Mouse (Mus musculus): ENCODE measurements around the gene Rnf103. TPM values are rescaled to one million over a fixed set of nuclear protein-coding genes. Genes with fewer than 3 reads are reported as not detected.

Rnf103 gene
- total and polyA plus RNA-seq, 3 experiments = 4.2 to 7.0 (median 6.0) TPM

DNA sequence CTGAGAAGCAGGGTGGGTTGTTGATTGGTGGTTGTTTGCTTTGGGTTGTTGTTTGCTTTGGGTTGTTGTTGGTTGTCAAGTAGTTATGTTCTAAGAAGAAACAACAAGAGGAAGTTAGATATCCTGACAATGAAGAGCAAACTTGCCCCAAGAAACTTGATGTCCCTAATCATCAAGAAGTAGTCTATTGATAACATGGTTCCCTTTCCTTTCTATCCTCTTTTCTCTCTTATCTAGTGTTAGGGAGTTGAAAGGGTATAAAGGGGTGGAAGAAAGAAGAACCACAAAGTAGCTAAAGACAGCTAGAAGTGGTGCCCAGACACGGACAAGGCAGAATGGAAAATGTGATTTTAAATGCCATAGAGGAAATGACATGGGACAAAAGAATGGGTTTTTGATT lies 20.9 kb upstream of the Rnf103 start:
- no peaks in the 10 kb centered on the region for H3K27me3 ChIP-seq (replicated peaks)
- in situ Hi-C loops (cut with MboI; ENCODE audit: low pct_ligation_motif_present, low pct_unique_long_range_greater_than_20kb, low sequenced_read_pairs) = no loop called here
- H3K79me2 ChIP-seq (replicated peaks; ENCODE audit: control insufficient read depth, extremely low read depth, insufficient read depth, poor library complexity, severe bottlenecking) = no peaks in the 10 kb centered on the region
- dilution Hi-C loops (cut with MboI; ENCODE audit: extremely low pct_ligation_motif_present, extremely low pct_unique_long_range_greater_than_20kb, low sequenced_read_pairs) = no loop called here
- peaks cover 4% of the 10 kb centered on the region for H3K9me3 ChIP-seq (replicated peaks; ENCODE audit: low read length)
- no peak overlapping the region for H3K9ac ChIP-seq (ENCODE audit: insufficient read depth, low read depth)
- 0 out of 4 replicates have a peak, but pooled peaks cover 2 to 6% of the 10 kb centered on the region in 2 experiments for H3K4me1 ChIP-seq (ENCODE audit: control insufficient read depth in 1 of 2, insufficient read depth in 2 of 2)
- H3K27ac ChIP-seq (ENCODE audit: insufficient read depth, low read depth) = no peak overlapping the region
- H3K4me2 ChIP-seq (ENCODE audit: insufficient read depth, low read depth, poor library complexity, severe bottlenecking) = no peak overlapping the region
- H3K4me3 ChIP-seq (replicated peaks in 1 of 3; ENCODE audit: low read depth in 2 of 3, low read length in 2 of 3, poor library complexity in 1 of 3) = no peak overlapping the region
- H3K36me3 ChIP-seq (replicated peaks in 1 of 2; ENCODE audit: control insufficient read depth in 1 of 2, insufficient read depth in 1 of 2, low read length in 1 of 2) = no peaks in the 10 kb centered on the region
- no peak for DNase-seq (ENCODE audit: extremely low read depth)
- TF ChIP-seq TCF12 (IDR thresholded peaks at IDR 0.05; ENCODE audit: low read depth, low read length) (no peak), E2F4 (IDR thresholded peaks at IDR 0.05; ENCODE audit: insufficient replicate concordance, low read depth, low read length) (no peak), SIN3A (IDR thresholded peaks at IDR 0.05; ENCODE audit: low read length) (no peak), MEF2A (IDR thresholded peaks at IDR 0.05; ENCODE audit: borderline replicate concordance, low read depth, low read length) (no peak), USF2 (conservative IDR thresholded peaks at IDR 0.05; ENCODE audit: low read depth, low read length) (no peak), UBTF (IDR thresholded peaks at IDR 0.05; ENCODE audit: low read depth, low read length) (no peak), MAFK (IDR thresholded peaks at IDR 0.05; ENCODE audit: insufficient replicate concordance, low read length) (no peak), CHD2 (IDR thresholded peaks at IDR 0.05; ENCODE audit: low read length) (no peak), ZKSCAN1 (IDR thresholded peaks at IDR 0.05; ENCODE audit: borderline replicate concordance, low read depth, low read length) (no peak), ELF1 (IDR thresholded peaks at IDR 0.05; ENCODE audit: low read depth, low read length) (no peak), TBP (conservative IDR thresholded peaks at IDR 0.05; ENCODE audit: low read depth, low read length) (no peak), POLR2AphosphoS2 (IDR thresholded peaks at IDR 0.05; ENCODE audit: low read depth, low read length) (no peak), ZC3H11A (IDR thresholded peaks at IDR 0.05; ENCODE audit: low read depth, low read length) (no peak)

DNA sequence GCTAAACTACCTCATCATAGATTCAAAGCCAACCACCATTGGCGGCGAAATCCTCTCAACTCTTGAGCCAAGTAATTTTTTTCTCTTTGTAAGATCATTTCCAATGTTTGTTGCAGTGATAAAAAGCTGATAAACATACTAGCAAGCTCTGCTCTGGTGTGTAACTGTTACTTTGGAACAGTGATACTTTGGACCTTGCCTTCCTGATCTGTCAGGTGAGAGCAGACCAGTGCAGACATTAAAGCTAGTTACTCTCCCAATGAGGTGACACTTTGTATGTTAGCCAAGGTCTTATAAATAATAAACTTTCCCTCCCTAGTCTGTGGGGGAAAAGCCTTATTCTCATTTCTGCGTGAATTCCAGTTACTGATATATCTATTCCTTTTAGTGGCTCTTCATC lies 18.1 kb upstream of the Rnf103 start:
- Histone ChIP-seq H3K79me2 (replicated peaks; ENCODE audit: control insufficient read depth, extremely low read depth, insufficient read depth, poor library complexity, severe bottlenecking) (no peaks in the 10 kb centered on the region), H3K9ac (ENCODE audit: insufficient read depth, low read depth) (no peak overlapping the region), H3K9me3 (replicated peaks; ENCODE audit: low read length) (peaks cover 2% of the 10 kb centered on the region), H3K4me1 (ENCODE audit: control insufficient read depth in 1 of 2, insufficient read depth in 2 of 2) (peaks cover 2 to 6% of the 10 kb centered on the region in 2 experiments; a peak in 1 of 4 replicates), H3K4me2 (ENCODE audit: insufficient read depth, low read depth, poor library complexity, severe bottlenecking) (no peak overlapping the region), H3K4me3 (replicated peaks in 1 of 3; ENCODE audit: low read depth in 2 of 3, low read length in 2 of 3, poor library complexity in 1 of 3) (no peak overlapping the region), H3K27me3 (replicated peaks) (no peaks in the 10 kb centered on the region), H3K27ac (ENCODE audit: insufficient read depth, low read depth) (no peak overlapping the region), H3K36me3 (replicated peaks in 1 of 2; ENCODE audit: control insufficient read depth in 1 of 2, insufficient read depth in 1 of 2, low read length in 1 of 2) (no peaks in the 10 kb centered on the region)
- in situ Hi-C loops (cut with MboI; ENCODE audit: low pct_ligation_motif_present, low pct_unique_long_range_greater_than_20kb, low sequenced_read_pairs) (no loop called here), dilution Hi-C loops (cut with MboI; ENCODE audit: extremely low pct_ligation_motif_present, extremely low pct_unique_long_range_greater_than_20kb, low sequenced_read_pairs) (no loop called here)
- DNase-seq (ENCODE audit: extremely low read depth) = no peak
- TF ChIP-seq E2F4 (IDR thresholded peaks at IDR 0.05; ENCODE audit: insufficient replicate concordance, low read depth, low read length) = no peak
- TF ChIP-seq PAX5 (IDR thresholded peaks at IDR 0.05; ENCODE audit: low read length) = no peak
- TF ChIP-seq NELFE (IDR thresholded peaks at IDR 0.05; ENCODE audit: low read depth, low read length) = no peak
- TF ChIP-seq CHD2 (IDR thresholded peaks at IDR 0.05; ENCODE audit: low read length) = no peak
- no peak for TF ChIP-seq GABPA (IDR thresholded peaks at IDR 0.05; ENCODE audit: insufficient replicate concordance, low read depth, low read length)
- TF ChIP-seq MAX (IDR thresholded peaks at IDR 0.05; ENCODE audit: low read length) = no peak
- no peak for TF ChIP-seq SIN3A (IDR thresholded peaks at IDR 0.05; ENCODE audit: low read length)
- no peak for TF ChIP-seq MXI1 (IDR thresholded peaks at IDR 0.05; ENCODE audit: low read depth, low read length)
- no peak for TF ChIP-seq USF1 (IDR thresholded peaks at IDR 0.05; ENCODE audit: low read depth, low read length)
- no peak for TF ChIP-seq JUND (conservative IDR thresholded peaks at IDR 0.05; ENCODE audit: low read depth, low read length)
- TF ChIP-seq POLR2AphosphoS2 (IDR thresholded peaks at IDR 0.05; ENCODE audit: low read depth, low read length) = no peak
- no peak for TF ChIP-seq USF2 (conservative IDR thresholded peaks at IDR 0.05; ENCODE audit: low read depth, low read length)
- TF ChIP-seq MYC (IDR thresholded peaks at IDR 0.05; ENCODE audit: low read depth, low read length) = no peak
- TF ChIP-seq SMC3 (IDR thresholded peaks at IDR 0.05; ENCODE audit: low read depth, low read length) = no peak
- no peak for TF ChIP-seq ZKSCAN1 (IDR thresholded peaks at IDR 0.05; ENCODE audit: borderline replicate concordance, low read depth, low read length)
- TF ChIP-seq EP300 (IDR thresholded peaks at IDR 0.05; ENCODE audit: low read length) = no peak
- TF ChIP-seq BHLHE40 (IDR thresholded peaks at IDR 0.05; ENCODE audit: low read depth, low read length) = no peak

Data from CH12.LX (cell line).